Mouse (Mus musculus) embryonic stem cell, embryonic (primary cell): ENCODE data around the gene Tbpl1.

Experiments
- CTCF ChIA-PET, 4 experiments: fragments of 300-600 bp in 2 of 4; fragments of 350-600 bp in 2 of 4; sonication (Branson Sonifier 250); formaldehyde crosslinking; loops; one replicate each; lab custom pipeline; 2022; ENCODE audit warnings: inconsistent platforms in 2 of 4; lab: Charles Lee
- POLR2A ChIA-PET, 4 experiments: fragments of 300-600 bp in 2 of 4; fragments of 350-600 bp in 2 of 4; sonication (Branson Sonifier 250); formaldehyde crosslinking; loops; one replicate each; lab custom pipeline; 2022; ENCODE audit warnings: antibody characterized with exemption in 4 of 4, inconsistent platforms in 1 of 4; lab: Charles Lee

The Tbpl1 gene

DNA sequence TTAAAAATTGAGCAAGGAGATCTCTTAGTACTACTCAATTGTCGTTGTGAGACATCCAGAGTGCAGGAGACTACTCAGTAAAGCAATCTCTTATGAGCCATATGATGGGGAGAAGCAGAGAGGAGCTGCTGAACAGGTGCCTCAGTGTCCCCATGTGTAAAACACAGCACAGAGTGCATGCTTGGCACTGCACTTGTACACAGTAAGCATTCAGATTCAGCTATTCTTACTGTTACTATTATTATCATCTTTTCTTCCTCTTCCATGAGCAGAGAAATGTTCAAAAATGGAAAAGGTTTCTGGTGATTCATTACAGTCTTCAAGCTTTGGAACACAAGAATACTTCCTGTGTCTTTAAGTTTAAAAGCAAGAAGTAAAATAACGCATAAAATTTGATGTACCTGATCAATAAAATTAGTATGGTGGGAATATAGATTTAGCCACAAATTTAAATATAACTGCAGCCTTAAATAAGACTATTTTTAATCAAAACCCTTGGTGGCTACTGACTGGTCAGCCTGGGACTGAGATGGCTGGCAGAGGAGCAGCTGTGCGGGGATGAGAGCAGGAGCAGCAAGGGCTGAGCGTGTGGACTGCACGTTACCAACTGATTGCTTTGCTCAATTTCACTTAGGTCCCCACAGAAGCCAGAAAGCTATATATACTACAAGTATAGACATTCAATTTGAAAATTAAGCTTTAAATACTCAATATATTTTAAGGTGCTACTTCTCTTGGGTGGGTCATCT is 10.8 kb downstream of the Tbpl1 start:
- ChIA-PET CTCF (no interaction called here), POLR2A (interaction anchor here in 3 of 4 experiments (2.0 to 5.7 kb wide), 4 partner anchors 9 to 13 kb away, joined by 8 to 77 read pairs (median 39); partner anchors contain the start of gene Tbpl1 (in 3 of the 3))

GRCm38 (mm10) chr10:22718475-22718874 is 13.3 kb downstream of the Tbpl1 start:
- ChIA-PET CTCF (interaction anchor here in 1 of 4 experiments (1.5 kb wide), 1 partner anchor 151 kb away, joined by 4 read pairs; no protein-coding TSS in a partner anchor), POLR2A (interaction anchor here in 2 of 4 experiments (1.5 to 5.7 kb wide), 2 partner anchors 12 kb away, joined by 5 to 77 read pairs; partner anchors contain the start of gene Tbpl1 (in 1 of the 2))

DNA sequence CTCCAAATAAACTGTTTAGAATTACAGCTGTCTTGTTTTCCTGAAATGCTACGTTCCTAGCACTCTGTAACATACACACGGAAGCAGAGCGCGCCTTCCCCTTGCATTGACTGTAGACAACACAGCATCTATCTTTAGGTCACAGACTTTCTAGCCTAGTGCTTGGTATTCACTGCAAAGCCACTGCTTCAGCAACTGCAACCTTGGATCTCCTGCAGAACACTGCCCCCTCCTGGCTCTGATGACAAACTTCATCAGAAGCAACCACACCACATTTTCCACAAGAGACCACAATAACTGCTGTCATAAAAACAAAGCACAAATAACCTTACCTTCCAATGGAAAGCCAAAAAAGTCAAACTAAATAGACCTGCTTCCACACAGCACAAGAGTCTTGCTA is 17.2 kb downstream of the Tbpl1 start:
- POLR2A ChIA-PET, result interaction anchor here in 2 of 4 experiments (0.6 to 3.4 kb wide), 5 partner anchors 9 to 17 kb away, joined by 3 to 19 read pairs (median 3); partner anchors contain the start of gene Tbpl1 (in 2 of the 2)
- CTCF ChIA-PET, result interaction anchor here in 2 of 4 experiments (0.5 to 2.0 kb wide), 7 partner anchors 8 to 373 kb away, joined by 3 to 6 read pairs (median 3); partner anchors contain the start of gene Slc2a12 (in 1 of the 2)

- CTCF ChIA-PET, result interaction anchor here in 3 of 4 experiments (0.7 to 2.2 kb wide), 5 partner anchors 10 to 145 kb away, joined by 3 to 8 read pairs (median 4); no protein-coding TSS in a partner anchor
- POLR2A ChIA-PET, result interaction anchor here in 3 of 4 experiments (1.0 to 3.4 kb wide), 4 partner anchors 11 to 19 kb away, joined by 3 to 19 read pairs (median 8); partner anchors contain the start of gene Tbpl1 (in 3 of the 3)
Observed at GRCm38 (mm10) chr10:22712955-22713354, 18.8 kb downstream of the Tbpl1 start.

- ChIA-PET POLR2A (interaction anchor here in 1 of 4 experiments (1.7 kb wide), 1 partner anchor 20 kb away, joined by 3 read pairs; no protein-coding TSS in a partner anchor), CTCF (interaction anchor here in 2 of 4 experiments (0.6 to 1.4 kb wide), 3 partner anchors 91 to 179 kb away, joined by 3 to 4 read pairs (median 4); no protein-coding TSS in a partner anchor)
Observed at GRCm38 (mm10) chr10:22710173-22710777, 21.5 kb downstream of the Tbpl1 start.

- ChIA-PET POLR2A (interaction anchor here in 3 of 4 experiments (1.1 to 1.9 kb wide), 6 partner anchors 9 to 99 kb away, joined by 3 to 12 read pairs (median 6); partner anchors contain the start of gene Tbpl1 (in 2 of the 3)), CTCF (interaction anchor here in 1 of 4 experiments (0.6 kb wide), 1 partner anchor 64 kb away, joined by 3 read pairs; the partner anchor contains the start of gene Slc2a12)
Observed at GRCm38 (mm10) chr10:22708190-22708843, 23.4 kb downstream of the Tbpl1 start.

DNA sequence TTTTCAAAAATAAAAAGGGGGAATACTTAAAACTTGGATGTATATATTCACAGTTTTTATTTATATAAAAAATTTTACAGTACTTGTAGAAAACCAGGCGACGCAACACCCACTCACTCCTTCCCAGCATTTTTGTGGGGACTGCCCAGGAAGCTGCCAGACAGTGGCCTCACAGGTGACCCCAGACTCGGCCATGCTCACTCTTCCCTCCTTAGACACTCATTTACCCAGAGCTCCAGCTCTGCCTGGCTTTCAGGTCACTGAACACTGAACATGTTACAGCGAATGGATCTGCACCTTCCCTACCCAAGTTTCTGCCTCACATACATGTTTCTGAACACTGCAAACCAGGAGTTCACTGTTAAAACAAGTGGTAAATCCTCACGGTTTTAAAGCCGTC is 27.9 kb downstream of the Tbpl1 start:
- CTCF ChIA-PET, result interaction anchor here in 1 of 4 experiments (0.7 kb wide), 1 partner anchor 54 kb away, joined by 3 read pairs; no protein-coding TSS in a partner anchor
- POLR2A ChIA-PET, result interaction anchor here in 2 of 4 experiments (0.7 to 1.1 kb wide), 3 partner anchors 10 to 78 kb away, joined by 3 read pairs; no protein-coding TSS in a partner anchor

- ChIA-PET CTCF (no interaction called here), POLR2A (interaction anchor here in 2 of 4 experiments (0.6 to 2.4 kb wide), 4 partner anchors 29 to 30 kb away, joined by 3 to 17 read pairs (median 6); partner anchors contain the start of gene Tbpl1 (in 2 of the 2))
Observed at GRCm38 (mm10) chr10:22701485-22702315, 30.0 kb downstream of the Tbpl1 start.

DNA sequence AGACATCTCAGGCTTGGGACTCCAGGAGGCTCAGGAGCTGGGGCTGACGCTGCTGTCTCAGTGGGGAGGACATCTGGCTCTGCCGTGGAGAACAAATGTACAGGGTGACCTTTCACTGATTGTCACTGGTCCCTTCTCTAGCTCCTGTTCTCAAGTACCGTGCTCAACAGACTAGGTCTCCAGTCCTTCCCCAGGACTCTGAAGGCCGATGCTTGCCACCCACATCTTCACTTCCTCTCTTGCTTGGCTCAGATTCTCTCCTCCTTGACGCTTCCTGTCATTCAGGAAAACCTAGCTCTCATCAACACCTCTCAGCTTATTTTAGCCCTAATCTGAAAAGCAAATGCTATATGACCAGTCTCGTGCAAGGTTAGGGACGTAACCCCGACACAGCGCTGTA is 31.0 kb downstream of the Tbpl1 start:
- CTCF ChIA-PET, result no interaction called here
- POLR2A ChIA-PET, result interaction anchor here in 2 of 4 experiments (2.0 to 2.4 kb wide), 2 partner anchors 30 to 31 kb away, joined by 9 to 17 read pairs; partner anchors contain the start of gene Tbpl1 (in 2 of the 2)

GRCm38 (mm10) chr10:22699487-22700335 is 32.0 kb downstream of the Tbpl1 start:
- POLR2A ChIA-PET, result interaction anchor here in 2 of 4 experiments (0.7 to 2.4 kb wide), 4 partner anchors 9 to 32 kb away, joined by 3 to 17 read pairs (median 6); partner anchors contain the start of gene Tbpl1 (in 2 of the 2)
- CTCF ChIA-PET, result no interaction called here

DNA sequence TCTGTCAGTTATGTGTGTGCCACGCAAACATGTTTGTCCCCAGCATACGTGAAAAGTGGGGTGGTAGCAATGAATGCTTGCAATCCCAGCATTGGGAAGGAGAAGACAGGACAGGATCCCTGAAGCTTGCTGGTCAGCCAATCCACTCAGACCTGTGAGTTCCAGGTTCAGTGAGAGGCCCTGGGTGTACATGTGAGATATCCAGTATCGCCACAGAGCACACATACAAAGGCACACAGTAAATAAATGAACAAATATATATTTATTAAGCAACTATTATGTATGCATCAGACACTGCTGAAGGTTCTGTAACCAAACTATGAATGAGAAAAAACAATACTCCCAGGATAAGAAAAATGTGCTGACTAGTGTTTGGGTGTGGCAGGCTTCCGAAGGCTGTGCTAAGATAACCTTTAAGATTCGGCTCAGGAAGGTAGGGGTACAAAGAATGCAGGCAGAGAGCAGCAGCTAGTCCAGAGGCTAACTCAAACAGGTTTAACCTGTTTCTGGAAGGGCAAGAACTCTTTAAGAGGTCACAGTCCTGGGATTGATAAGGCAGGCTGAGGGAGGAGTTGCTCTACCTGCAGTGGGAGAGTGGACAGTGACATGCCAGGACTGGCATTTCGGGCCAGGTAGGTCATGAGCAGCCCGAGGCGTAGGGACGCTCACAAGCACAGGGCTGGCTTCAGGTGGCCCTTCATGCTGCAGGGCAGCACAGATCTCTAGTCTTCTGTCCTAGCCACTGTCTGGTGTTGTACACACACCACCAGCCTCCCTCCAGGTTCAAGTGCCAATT is 33.4 kb downstream of the Tbpl1 start:
- POLR2A ChIA-PET, result interaction anchor here in 1 of 4 experiments (0.7 to 1.3 kb wide), 3 partner anchors 10 to 25 kb away, joined by 3 read pairs; no protein-coding TSS in a partner anchor
- CTCF ChIA-PET, result no interaction called here

DNA sequence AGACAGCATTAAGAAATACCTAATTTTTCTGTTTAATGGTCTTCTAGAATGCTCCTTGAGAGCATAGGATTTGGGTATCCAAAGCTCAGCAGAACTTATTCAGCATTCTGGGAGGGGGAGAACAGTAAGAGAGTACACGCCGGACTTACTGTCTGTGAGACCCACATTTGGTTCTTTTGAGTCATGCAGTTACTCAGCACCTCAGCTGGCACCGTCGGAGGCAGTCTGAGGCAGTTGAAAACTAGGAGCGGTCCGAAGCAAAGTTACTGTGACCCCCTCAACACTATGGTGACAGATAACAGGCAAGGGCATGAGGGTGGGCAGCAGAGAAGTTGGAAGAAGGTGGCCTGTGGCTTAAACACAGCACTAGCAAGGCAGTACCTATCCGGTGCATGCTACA is 34.9 kb downstream of the Tbpl1 start:
- CTCF ChIA-PET, result interaction anchor here in 1 of 4 experiments (2.6 kb wide), 1 partner anchor 16 kb away, joined by 8 read pairs; no protein-coding TSS in a partner anchor
- POLR2A ChIA-PET, result interaction anchor here in 1 of 4 experiments (0.5 to 1.3 kb wide), 2 partner anchors 23 to 1130 kb away, joined by 3 read pairs; no protein-coding TSS in a partner anchor

- CTCF ChIA-PET, result interaction anchor here in 1 of 4 experiments (2.6 kb wide), 1 partner anchor 17 kb away, joined by 8 read pairs; no protein-coding TSS in a partner anchor
- POLR2A ChIA-PET, result interaction anchor here in 2 of 4 experiments (0.5 to 1.3 kb wide), 5 partner anchors 17 to 1130 kb away, joined by 3 to 4 read pairs (median 3); partner anchors contain the start of genes Slc2a12 (in 1 of the 2) and Tbpl1 (in 1 of the 2)
Observed at GRCm38 (mm10) chr10:22696236-22696635, 35.5 kb downstream of the Tbpl1 start.

- CTCF ChIA-PET, result interaction anchor here in 1 of 4 experiments (0.6 to 0.7 kb wide), 2 partner anchors 148 to 535 kb away, joined by 4 to 12 read pairs; no protein-coding TSS in a partner anchor
- POLR2A ChIA-PET, result interaction anchor here in 3 of 4 experiments (0.6 to 1.2 kb wide), 5 partner anchors 28 to 608 kb away, joined by 3 to 6 read pairs (median 4); partner anchors contain the start of gene 4930444G20Rik (in 1 of the 3)
Observed at GRCm38 (mm10) chr10:22675848-22676630, 55.7 kb downstream of the Tbpl1 start.
